Mouse (Mus musculus) spleen, adult 2 months (tissue): ENCODE measurements at regions not wholly inside any gene's neighbourhood (a gene's known extent, or its start where the extent isn't known, plus 50 kb on each side); places are given as distances from the start of the nearest gene placed in this dataset.

Source experiments
- DNase-seq, 2 experiments: peaks; one replicate each; pipeline versions ENCODE4 v3.0.0 to v3.0.0-alpha.2; 2012 to 2021; ENCODE audit warnings: low spot score in 2 of 2, low read depth in 1 of 2
- H3K27ac ChIP-seq: fragments of 200-500 bp; 2 replicates; pipeline ENCODE4 v1.5.1; 2012; ENCODE audit warnings: low read length, inconsistent platforms; ENCODE audit not compliant: insufficient read depth
- H3K27me3 ChIP-seq: fragments of 200-500 bp; 2 replicates; pipeline ENCODE4 v1.6.1; 2012; ENCODE audit warnings: mild to moderate bottlenecking, moderate library complexity, low read length, inconsistent platforms; ENCODE audit not compliant: control insufficient read depth, insufficient read depth
- H3K36me3 ChIP-seq: fragments of 200-500 bp; 2 replicates; pipeline ENCODE4 v1.6.1; 2012; ENCODE audit warnings: mild to moderate bottlenecking, low read length, inconsistent platforms; ENCODE audit not compliant: control insufficient read depth, insufficient read depth
- H3K4me1 ChIP-seq: fragments of 200-500 bp; 2 replicates; pipeline ENCODE4 v1.6.1; 2011; ENCODE audit warnings: inconsistent platforms; ENCODE audit not compliant: control insufficient read depth, insufficient read depth, insufficient read length
- H3K4me3 ChIP-seq: fragments of 200-500 bp; 2 replicates; pipeline ENCODE4 v1.5.1; 2011; ENCODE audit warnings: mild to moderate bottlenecking, inconsistent platforms; ENCODE audit not compliant: insufficient read depth, insufficient read length; ENCODE audit errors: extremely low read depth
- CTCF ChIP-seq: fragments of 200-500 bp; IDR thresholded peaks from 2 replicates; pipeline ENCODE4 v1.5.1; 2011; ENCODE audit warnings: mild to moderate bottlenecking, inconsistent platforms; ENCODE audit not compliant: insufficient read depth, insufficient read length, insufficient replicate concordance; ENCODE audit errors: extremely low read depth
- POLR2A ChIP-seq: fragments of 200-500 bp; IDR thresholded peaks from 2 replicates; pipeline ENCODE4 v1.6.1; 2011; ENCODE audit warnings: low read depth, low read length, inconsistent platforms
- WGBS: fragments of 180-500 bp; shearing (Covaris S2); methylation state at CpG from one replicate; pipeline ENCODE4 v1.1.7; 2018; 5-methylcytosine and 5-hydroxymethylcytosine counted together

DNA sequence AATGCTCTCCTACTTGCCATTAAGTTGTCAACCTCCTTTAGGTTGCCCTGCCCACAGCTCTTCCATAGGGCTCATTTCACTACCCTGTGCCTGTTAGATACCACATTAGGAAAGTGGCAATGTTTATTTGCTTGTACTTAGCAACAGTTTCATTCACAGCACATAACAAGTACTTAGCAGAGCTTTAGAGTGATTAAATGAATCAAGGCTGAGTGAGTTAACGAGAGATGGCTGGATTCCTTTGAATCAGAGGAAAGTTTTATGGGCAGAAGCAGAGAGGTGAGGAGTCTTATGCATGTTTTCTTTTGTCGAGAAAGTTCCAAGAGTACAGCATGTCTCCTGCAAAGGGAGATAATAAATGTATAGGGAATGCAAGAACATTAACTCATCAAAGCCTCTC is 60.5 kb downstream of the Ptgs2 start:
- Histone ChIP-seq H3K4me3 (no peak overlapping the region), H3K27me3 (no peaks in the 10 kb centered on the region), H3K36me3 (no peaks in the 10 kb centered on the region), H3K27ac (no peak overlapping the region), H3K4me1 (no peaks in the 10 kb centered on the region; the same call in 1 of the 2 replicates)
- DNase-seq, result no peak
- TF ChIP-seq CTCF (no peak), POLR2A (no peak)
- WGBS, result 87% methylated on average over 2 of the region's 2 CpGs

DNA sequence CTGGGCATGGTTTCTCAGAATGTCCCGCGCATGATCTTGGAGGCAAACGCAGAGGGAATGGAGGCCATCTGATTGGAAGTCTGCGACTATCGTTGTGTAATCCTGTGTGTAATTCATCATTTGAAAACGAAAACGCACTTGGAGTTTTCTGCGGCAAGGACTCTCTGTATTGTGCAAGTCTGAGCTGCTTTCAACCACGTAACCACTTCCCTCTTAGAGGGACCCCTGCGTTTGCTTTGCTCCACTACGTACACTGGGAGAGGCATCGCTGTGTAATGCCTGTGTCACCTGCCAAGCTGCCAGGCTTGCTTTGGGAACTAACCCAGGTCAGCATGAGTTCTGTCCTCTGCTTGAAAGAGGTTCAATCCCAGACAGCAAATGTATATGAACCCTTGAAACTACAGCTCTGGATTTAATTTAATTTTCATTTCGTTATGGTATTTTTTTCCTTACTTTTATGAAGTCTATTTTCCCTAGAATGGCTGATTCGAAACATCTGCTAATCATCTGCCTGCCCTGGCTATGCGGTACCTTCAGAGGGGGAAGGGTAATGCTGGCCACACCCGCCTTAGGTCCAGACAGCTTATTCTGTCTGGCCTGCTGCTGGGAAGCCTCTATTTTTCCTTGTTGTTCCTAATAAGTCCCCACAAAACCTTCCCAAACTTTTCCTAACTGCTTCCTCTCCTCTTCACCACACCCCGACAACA is 65.2 kb downstream of the Ptgs2 start:
- 0 out of 2 replicates have a peak overlapping the region, but pooled peaks have one; percentile 10 for H3K27ac ChIP-seq

DNA sequence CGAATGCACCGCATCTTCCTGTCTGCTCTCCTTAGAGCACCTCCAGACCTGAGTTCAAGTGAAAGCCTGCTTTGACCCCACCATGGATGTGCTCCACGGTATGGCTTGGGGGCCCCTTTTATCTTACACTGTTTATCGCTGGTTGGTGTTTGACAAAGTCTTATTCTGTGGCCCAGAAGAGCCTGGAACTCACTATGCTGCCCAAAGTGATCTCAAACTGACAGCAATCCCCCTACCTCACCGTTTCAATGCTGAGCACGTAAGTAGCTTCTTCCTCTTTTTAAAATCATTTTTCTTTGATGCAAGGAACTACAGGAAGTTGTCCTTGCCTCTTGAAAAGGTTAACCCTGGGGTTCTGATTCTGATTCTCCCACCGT is 65.8 kb downstream of the Ptgs2 start:
- Histone ChIP-seq H3K4me3 (no peak overlapping the region), H3K4me1 (no peaks in the 10 kb centered on the region; the same call in 1 of the 2 replicates), H3K27me3 (no peaks in the 10 kb centered on the region), H3K27ac (0 out of 2 replicates have a peak overlapping the region, but pooled peaks have one; percentile 10), H3K36me3 (no peaks in the 10 kb centered on the region)
- 29% methylated on average over 7 of the region's 7 CpGs for WGBS
- no peak for TF ChIP-seq POLR2A
- no peak for TF ChIP-seq CTCF
- no peak for DNase-seq

More for the DNA sequence above, 65.2 kb downstream of the Ptgs2 start:
- no peaks in the 10 kb centered on the region for H3K27me3 ChIP-seq
- WGBS, result 15% methylated on average over 17 of the region's 17 CpGs
- TF ChIP-seq CTCF (no peak), POLR2A (no peak)
- H3K4me3 ChIP-seq, result peak overlapping the region; percentile 7; the same call in 1 of the 2 replicates
- H3K4me1 ChIP-seq, result no peaks in the 10 kb centered on the region; the same call in 1 of the 2 replicates
- peak in 1 of 2 experiments; percentile 11 for DNase-seq
- H3K36me3 ChIP-seq, result no peaks in the 10 kb centered on the region

DNA sequence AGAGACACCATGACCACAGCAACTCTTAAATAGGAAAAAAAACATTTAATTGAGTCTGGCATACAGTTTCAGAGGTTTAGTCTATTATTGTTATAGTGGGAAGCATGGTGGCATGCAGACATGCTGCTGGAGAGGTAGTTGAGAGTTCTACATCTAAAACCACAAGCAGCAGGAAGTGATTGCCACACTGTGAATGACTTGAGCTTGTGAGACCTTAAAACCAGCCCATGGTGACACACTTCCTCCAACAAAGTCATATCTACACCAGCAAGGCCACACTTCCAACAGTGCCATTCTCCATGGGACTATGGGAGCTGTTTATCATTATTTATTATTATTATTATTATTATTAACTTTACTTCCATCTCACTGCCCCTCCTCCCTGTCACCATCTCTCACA is 67.3 kb downstream of the Ptgs2 start:
- Histone ChIP-seq H3K36me3 (no peaks in the 10 kb centered on the region), H3K27ac (no peak overlapping the region), H3K27me3 (no peaks in the 10 kb centered on the region), H3K4me3 (no peak overlapping the region), H3K4me1 (no peaks in the 10 kb centered on the region; the same call in 1 of the 2 replicates)
- TF ChIP-seq POLR2A (no peak), CTCF (no peak)
- no peak for DNase-seq

DNA sequence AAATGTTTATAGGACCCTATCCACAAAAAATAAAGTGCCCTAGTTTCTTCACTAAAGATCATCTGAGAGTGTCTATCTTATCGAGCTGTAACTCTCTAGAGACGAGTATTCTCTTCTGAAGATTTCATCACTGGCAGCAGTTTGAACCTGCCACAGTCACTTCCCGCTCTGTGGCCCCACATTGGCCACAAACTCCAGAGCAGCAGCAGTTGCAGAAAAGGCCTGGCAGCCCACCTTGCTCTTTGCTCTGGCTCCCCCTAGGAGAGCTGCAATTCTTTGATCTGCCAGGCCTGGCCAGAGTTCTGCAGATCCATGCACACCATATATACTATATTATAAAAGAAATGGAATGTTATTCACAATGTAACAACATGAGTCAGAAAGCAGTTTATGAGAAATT is 74.4 kb downstream of the Ptgs2 start:
- 49% methylated on average over 3 of the region's 3 CpGs for WGBS
- Histone ChIP-seq H3K36me3 (no peaks in the 10 kb centered on the region), H3K4me1 (no peaks in the 10 kb centered on the region), H3K27me3 (no peaks in the 10 kb centered on the region), H3K4me3 (no peak overlapping the region), H3K27ac (no peak overlapping the region)
- no peak for TF ChIP-seq POLR2A
- TF ChIP-seq CTCF, result no peak
- DNase-seq, result no peak

DNA sequence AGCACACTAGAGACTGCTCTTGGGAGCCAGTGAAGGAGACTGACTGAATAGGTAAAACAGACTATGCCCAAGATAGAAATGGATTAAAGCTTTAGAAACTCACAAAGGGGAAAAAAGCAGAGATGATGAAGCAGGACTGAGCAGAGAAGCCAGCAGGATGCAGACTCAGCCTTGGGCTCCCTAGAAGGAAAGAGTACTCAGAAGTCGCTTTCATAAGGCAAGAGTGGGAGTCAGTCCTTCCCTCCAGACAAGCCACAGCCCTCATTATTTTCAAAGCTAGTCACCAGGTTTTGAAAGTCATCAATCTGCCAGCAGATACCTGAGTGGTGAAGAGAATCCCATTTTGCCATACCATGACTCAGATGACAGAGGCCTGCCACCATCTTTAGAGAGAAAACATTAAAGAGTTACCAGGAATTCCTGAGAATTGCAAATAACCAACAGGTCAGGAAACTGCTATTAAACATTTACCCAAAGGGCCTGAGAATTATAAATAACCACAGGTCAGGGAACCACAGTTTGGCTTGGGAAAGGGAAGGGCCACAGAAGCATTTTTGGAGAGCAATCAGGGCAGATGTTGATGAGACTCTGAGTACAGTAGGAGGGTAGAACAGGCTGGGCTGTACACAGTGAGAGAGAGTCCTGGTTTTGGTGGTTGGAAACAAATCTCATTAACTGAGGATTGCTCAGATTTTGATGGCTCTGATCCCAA is 77.4 kb downstream of the Ptgs2 start:
- Histone ChIP-seq H3K4me3 (no peak overlapping the region), H3K36me3 (no peaks in the 10 kb centered on the region), H3K4me1 (no peaks in the 10 kb centered on the region), H3K27ac (no peak overlapping the region), H3K27me3 (no peaks in the 10 kb centered on the region)
- TF ChIP-seq POLR2A (no peak), CTCF (no peak)
- WGBS, result 86% methylated on average over 1 of the region's 1 CpGs
- no peak for DNase-seq

DNA sequence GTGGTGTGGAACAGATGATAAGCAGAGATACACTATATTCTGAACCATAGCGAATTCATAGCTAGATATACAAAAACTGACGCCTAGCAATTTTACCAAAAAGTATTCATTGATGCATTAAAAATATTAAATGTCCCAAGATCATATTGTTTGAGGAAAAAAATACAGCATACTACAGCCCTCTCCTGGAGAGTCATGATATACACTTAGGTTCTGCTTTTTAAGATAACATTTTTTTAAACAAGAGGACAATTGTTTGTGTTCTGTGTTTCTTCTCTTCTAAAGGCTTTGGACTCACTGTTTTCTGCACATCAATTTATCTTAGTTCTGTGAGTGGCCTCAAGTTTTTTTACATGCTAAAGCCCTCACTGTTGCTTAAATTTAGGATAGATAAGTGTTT is 102.2 kb downstream of the Ptgs2 start:
- Histone ChIP-seq H3K4me1 (no peaks in the 10 kb centered on the region), H3K27ac (no peak overlapping the region), H3K36me3 (no peaks in the 10 kb centered on the region), H3K4me3 (no peak overlapping the region), H3K27me3 (no peaks in the 10 kb centered on the region)
- no peak for DNase-seq
- WGBS, result 72% methylated on average over 2 of the region's 2 CpGs
- TF ChIP-seq CTCF (no peak), POLR2A (no peak)
